Comparison of ENCODE assay signal across 14 mouse cellular contexts in genomic region chr17:93600236-93600635, GRCm38 (mm10).
"Had no signal": no experiment of that assay in that cellular context is flagged by ENCODE, and none has a peak within 500 bp of the region (broad histone marks: within the 10 kb centered on the region; RNA-seq: fewer than 3 reads in every experiment).

No protein-coding gene starts in this region.

- ATAC-seq: liver, postnatal 0 days; lung, postnatal 0 days; midbrain, embryonic 16.5 days had no signal

- DNase-seq: liver, postnatal 0 days; lung, adult 2 months; lung, postnatal 4 days; midbrain, embryonic 14.5 days; retina, postnatal 1 day; right cerebral cortex, adult 18-20 months; right cerebral cortex, postnatal 25 days; right cerebral cortex, postnatal 4 days; spleen, adult 18-20 months; thymus, adult 2 months; thymus, postnatal 25 days; thymus, postnatal 4 days had no signal
